Mouse (Mus musculus) myocyte (in vitro differentiated cells): ENCODE measurements at regions not wholly inside any gene's neighbourhood (a gene's known extent, or its start where the extent isn't known, plus 50 kb on each side); places are given as distances from the start of the nearest gene placed in this dataset.

ENCODE experiments used
- E2F4 ChIP-seq: IDR thresholded peaks from one replicate; pipeline ENCODE4 v1.6.1; 2011; ENCODE audit warnings: mild to moderate bottlenecking, control low read depth, moderate library complexity; ENCODE audit not compliant: insufficient read depth
- MAX ChIP-seq: IDR thresholded peaks from one replicate; pipeline ENCODE4 v1.6.1; 2011; ENCODE audit warnings: low read depth, mild to moderate bottlenecking, control low read depth
- MYOG ChIP-seq, 3 experiments: IDR thresholded peaks; one replicate each; pipeline ENCODE4 v1.6.1; 2011; ENCODE audit warnings: control low read depth in 2 of 3, low read depth in 2 of 3, mild to moderate bottlenecking in 2 of 3; ENCODE audit not compliant: insufficient read length in 2 of 3, control insufficient read depth in 1 of 3, insufficient read depth in 1 of 3
- POLR2A ChIP-seq: IDR thresholded peaks from one replicate; pipeline ENCODE4 v1.6.1; 2011; ENCODE audit warnings: low read depth, mild to moderate bottlenecking, control low read depth, moderate library complexity; ENCODE audit not compliant: insufficient read length
- TCF3 ChIP-seq: IDR thresholded peaks from one replicate; pipeline ENCODE4 v1.6.1; 2011; ENCODE audit warnings: low read depth, control low read depth; ENCODE audit not compliant: insufficient read length

DNA sequence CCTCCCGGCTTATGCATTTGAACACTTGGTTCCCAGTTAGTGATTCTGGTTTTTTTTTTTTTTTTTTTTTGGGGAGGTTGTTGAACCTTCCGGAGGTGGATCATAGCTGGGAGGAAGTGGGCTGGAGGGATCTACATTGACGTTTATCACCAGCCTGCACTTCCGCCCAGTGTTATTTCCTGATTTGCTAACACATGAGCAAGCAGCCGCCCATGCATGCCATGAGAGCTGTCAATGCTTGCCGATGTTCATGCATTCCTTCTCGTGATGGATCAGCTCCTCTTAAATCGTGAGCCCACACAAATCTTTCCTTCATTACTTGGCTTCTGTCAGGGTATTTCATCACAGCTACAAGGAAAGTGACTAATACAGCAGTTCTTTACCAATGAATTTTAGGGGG is 195.2 kb upstream of the Elavl2 start:
- TF ChIP-seq MYOG (IDR thresholded peaks at IDR 0.05; ENCODE audit: control insufficient read depth in 1 of 3, insufficient read depth in 1 of 3, insufficient read length in 2 of 3, low read depth in 2 of 3) (no peak), E2F4 (no peak), TCF3 (no peak), POLR2A (no peak), MAX (no peak)
